Mouse (Mus musculus): ENCODE measurements around the gene Mgst3.

GRCm38 (mm10) chr1:167382763-167383162, 10.9 kb downstream of the Mgst3 start:
- TF ChIP-seq TAL1 (conservative IDR thresholded peaks at IDR 0.05; ENCODE audit: low read depth, low read length) = no peak
- no peak for TF ChIP-seq CTCF (IDR thresholded peaks at IDR 0.05; ENCODE audit: low read depth, low read length)

Measured in G1E (cell line).